Mouse (Mus musculus) liver, embryonic 12.5 days (tissue): ENCODE measurements around the gene Strada. TPM values are rescaled to one million over a fixed set of nuclear protein-coding genes. Genes with fewer than 3 reads are reported as not detected.

ENCODE experiments used
- polyA plus RNA-seq: library from polyadenylated mRNA; unstranded; fragments of >200 nt; fragmentation: Nextera tagmentation; extraction: Ambion mirVana; gene quantifications from 2 replicates; pipeline ENCODE4 v1.2.1, GENCODE M21; 2016

Strada gene
- polyA plus RNA-seq, 1 experiment from 2014 or later = 12.6 TPM

Other genes starting within 250 kb of the Strada start
- 1.9 TPM in 2 replicates for gene Cyb561, start 248.8 kb downstream of the Strada start, polyA plus RNA-seq
- gene Ace, start 234.2 kb downstream of the Strada start, polyA plus RNA-seq = 0.07 TPM in 2 replicates
- gene Ace3, start 207.5 kb downstream of the Strada start, polyA plus RNA-seq = not detected in 2 replicates
- gene Kcnh6, start 194.0 kb downstream of the Strada start, polyA plus RNA-seq = 0.06 and 0.08 TPM in 2 replicates
- 41.5 and 43.0 TPM in 2 replicates for gene Dcaf7, start 165.3 kb downstream of the Strada start, polyA plus RNA-seq
- gene Taco1, start 136.1 kb downstream of the Strada start, polyA plus RNA-seq = 9.6 and 10.6 TPM in 2 replicates
- gene Map3k3, start 117.6 kb downstream of the Strada start, polyA plus RNA-seq = 9.7 and 11.2 TPM in 2 replicates
- not detected in 2 replicates for gene Gm10840, start 41.3 kb downstream of the Strada start, polyA plus RNA-seq
- gene Limd2, start 41.3 kb downstream of the Strada start, polyA plus RNA-seq = 109 and 112 TPM in 2 replicates
- 53.9 and 56.6 TPM in 2 replicates for gene Ccdc47, start 14.2 kb upstream of the Strada start, polyA plus RNA-seq
- gene Ddx42, start 14.8 kb upstream of the Strada start, polyA plus RNA-seq = 42.3 and 42.6 TPM in 2 replicates
- gene Ftsj3, start 53.9 kb upstream of the Strada start, polyA plus RNA-seq = 80.9 and 83.5 TPM in 2 replicates
- 219 and 221 TPM in 2 replicates for gene Psmc5, start 54.0 kb upstream of the Strada start, polyA plus RNA-seq
- 52.4 and 55.2 TPM in 2 replicates for gene Smarcd2, start 70.8 kb upstream of the Strada start, polyA plus RNA-seq
- gene Tcam1, start 74.5 kb upstream of the Strada start, polyA plus RNA-seq = 0.57 and 0.83 TPM in 2 replicates
- not detected in 2 replicates for gene Gh, start 99.7 kb upstream of the Strada start, polyA plus RNA-seq
- gene Cd79b, start 112.6 kb upstream of the Strada start, polyA plus RNA-seq = 4.2 and 5.3 TPM in 2 replicates
- 0.02 TPM in 1 of 2 replicates, not detected in the other for gene Scn4a, start 151.1 kb upstream of the Strada start, polyA plus RNA-seq
- not detected in 2 replicates for gene Prr29, start 163.3 kb upstream of the Strada start, polyA plus RNA-seq
- gene Icam2, start 185.9 kb upstream of the Strada start, polyA plus RNA-seq = 22.8 and 23.1 TPM in 2 replicates